Mouse (Mus musculus) erythroblast, embryonic 14.5 days (primary cell): ENCODE data around the gene Gnai3.

ENCODE experiments used
- GATA1 ChIP-seq: IDR thresholded peaks from 2 replicates; pipeline ENCODE4 v1.6.1; 2012; ENCODE audit warnings: low read length, inconsistent platforms, mixed read lengths
- TAL1 ChIP-seq: IDR thresholded peaks from 3 replicates; pipeline ENCODE4 v1.6.1; 2012; ENCODE audit warnings: low read length, inconsistent platforms, mixed read lengths

DNA sequence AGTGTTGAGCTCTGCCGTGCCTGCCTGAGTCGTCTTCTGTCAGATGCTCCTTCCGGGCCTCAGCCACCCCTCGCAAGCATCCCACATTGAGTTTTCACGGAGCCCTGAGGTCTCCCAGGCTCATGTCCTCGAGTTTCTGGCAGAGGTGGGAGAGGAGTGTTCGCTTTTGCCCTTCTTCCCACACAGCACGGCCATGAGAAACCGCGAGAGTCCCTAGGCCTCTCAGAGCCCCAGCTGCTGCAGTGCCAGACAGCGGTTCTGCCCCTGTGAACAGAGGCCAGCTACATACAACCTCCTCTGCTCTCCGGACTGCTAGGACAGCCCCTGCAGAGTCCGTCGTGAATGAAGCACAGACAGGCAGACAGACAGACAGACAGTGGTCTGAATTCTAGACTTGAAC is 21.6 kb upstream of the Gnai3 start:
- no peak for TF ChIP-seq TAL1
- TF ChIP-seq GATA1: no peak
